Mouse (Mus musculus) thymus, postnatal 25 days (tissue): ENCODE results near the gene Sbpl.

ENCODE experiments used
- DNase-seq: peaks from one replicate; pipeline ENCODE4 v3.0.0; 2022

Sbpl gene

GRCm38 (mm10) chr17:23955174-23955573 is at the start of gene Sbpl:
Gene Sbpl, minus strand, starts transcription at chr17:23955274.
- DNase-seq, result no peak

- DNase-seq, result no peak
Measured at GRCm38 (mm10) chr17:24004071-24004665, 49.1 kb upstream of the Sbpl start.

GRCm38 (mm10) chr17:24000404-24000803 is 45.3 kb upstream of the Sbpl start:
- no peak for DNase-seq

GRCm38 (mm10) chr17:23998383-23998782 is 43.3 kb upstream of the Sbpl start:
- DNase-seq, result no peak

- DNase-seq, result no peak
Measured at GRCm38 (mm10) chr17:23997901-23998300, 42.8 kb upstream of the Sbpl start, which contains the start of gene Prss22. Gene Prss22, minus strand, starts transcription at chr17:23998100.

- DNase-seq, result no peak
Measured at GRCm38 (mm10) chr17:23995421-23995820, 40.3 kb upstream of the Sbpl start.

- DNase-seq, result no peak
Measured at GRCm38 (mm10) chr17:23994667-23995066, 39.6 kb upstream of the Sbpl start.

- DNase-seq, result peak; percentile 93
Measured at GRCm38 (mm10) chr17:23993559-23994428, 38.7 kb upstream of the Sbpl start.

- no peak for DNase-seq
Measured at GRCm38 (mm10) chr17:23992789-23993553, 37.9 kb upstream of the Sbpl start.

- DNase-seq, result no peak
Measured at GRCm38 (mm10) chr17:23989802-23990201, 34.7 kb upstream of the Sbpl start.

- no peak for DNase-seq
Measured at GRCm38 (mm10) chr17:23984989-23985388, 29.9 kb upstream of the Sbpl start.

- DNase-seq, result no peak
Measured at GRCm38 (mm10) chr17:23982912-23983311, 27.8 kb upstream of the Sbpl start.

- peak; percentile 5 for DNase-seq
Measured at GRCm38 (mm10) chr17:23980297-23980909, 25.3 kb upstream of the Sbpl start, which contains the start of gene Prss30. Gene Prss30, minus strand, starts transcription at chr17:23980566.

GRCm38 (mm10) chr17:23979471-23979870 is 24.4 kb upstream of the Sbpl start:
- DNase-seq, result no peak

- DNase-seq, result no peak
Measured at GRCm38 (mm10) chr17:23976665-23977064, 21.6 kb upstream of the Sbpl start.

GRCm38 (mm10) chr17:23971315-23971714 is 16.2 kb upstream of the Sbpl start:
- no peak for DNase-seq

GRCm38 (mm10) chr17:23969231-23969630 is 14.2 kb upstream of the Sbpl start:
- DNase-seq, result peak; percentile 78

- peak; percentile 35 for DNase-seq
Measured at GRCm38 (mm10) chr17:23968780-23969179, 13.7 kb upstream of the Sbpl start.

GRCm38 (mm10) chr17:23966658-23967401 is 11.8 kb upstream of the Sbpl start:
- no peak for DNase-seq

- DNase-seq, result no peak
Measured at GRCm38 (mm10) chr17:23965805-23966425, 10.8 kb upstream of the Sbpl start.

- no peak for DNase-seq
Measured at GRCm38 (mm10) chr17:23961573-23962122, 6.6 kb upstream of the Sbpl start.
